Mouse (Mus musculus): ENCODE data around the gene Cpne5. TPM values are rescaled to one million over a fixed set of nuclear protein-coding genes. Genes with fewer than 3 reads are reported as not detected.

Cpne5 gene
- total and polyA plus RNA-seq, 2 experiments, result not detected

GRCm38 (mm10) chr17:29164469-29165111, 73.4 kb downstream of the Cpne5 start:
- DNase-seq (ENCODE audit: extremely low read depth, low read depth, low spot score), result no peak
- WGBS, result 30% methylated on average over 17 of the region's 17 CpGs
- Histone ChIP-seq H3K27ac (replicated peaks; ENCODE audit: insufficient read depth, low read depth, low read length) (no peak overlapping the region), H3K4me3 (ENCODE audit: insufficient read depth, low read depth, low read length) (no peak overlapping the region), H3K36me3 (ENCODE audit: control insufficient read depth, insufficient read depth, low read length) (no peaks in the 10 kb centered on the region), H3K27me3 (ENCODE audit: control insufficient read depth, insufficient read depth, low read length) (no peaks in the 10 kb centered on the region), H3K9ac (ENCODE audit: low read depth, low read length) (no peak overlapping the region), H3K79me2 (ENCODE audit: control insufficient read depth, insufficient read depth, low read length) (no peaks in the 10 kb centered on the region), H3K4me1 (ENCODE audit: control insufficient read depth, insufficient read depth, low read length) (no peaks in the 10 kb centered on the region; the same call in 1 of the 2 replicates)
- TF ChIP-seq POLR2A (IDR thresholded peaks at IDR 0.05; ENCODE audit: extremely low read depth, insufficient read depth, low read length) (no peak), CTCF (IDR thresholded peaks at IDR 0.05; ENCODE audit: low read depth, low read length) (no peak)

GRCm38 (mm10) chr17:29162334-29162733, 75.6 kb downstream of the Cpne5 start:
- no peaks in the 10 kb centered on the region for H3K27me3 ChIP-seq (ENCODE audit: control insufficient read depth, insufficient read depth, low read length)
- TF ChIP-seq POLR2A (IDR thresholded peaks at IDR 0.05; ENCODE audit: extremely low read depth, insufficient read depth, low read length) (no peak), CTCF (IDR thresholded peaks at IDR 0.05; ENCODE audit: low read depth, low read length) (no peak)
- H3K27ac ChIP-seq (replicated peaks; ENCODE audit: insufficient read depth, low read depth, low read length), result no peak overlapping the region
- 95% methylated on average over 13 of the region's 13 CpGs for WGBS
- H3K79me2 ChIP-seq (ENCODE audit: control insufficient read depth, insufficient read depth, low read length), result no peaks in the 10 kb centered on the region
- no peak for DNase-seq (ENCODE audit: extremely low read depth, low read depth, low spot score)
- no peak overlapping the region for H3K9ac ChIP-seq (ENCODE audit: low read depth, low read length)
- no peak overlapping the region for H3K4me3 ChIP-seq (ENCODE audit: insufficient read depth, low read depth, low read length)
- no peaks in the 10 kb centered on the region for H3K36me3 ChIP-seq (ENCODE audit: control insufficient read depth, insufficient read depth, low read length)
- peaks cover under 1% of the 10 kb centered on the region; the same call in 1 of the 2 replicates for H3K4me1 ChIP-seq (ENCODE audit: control insufficient read depth, insufficient read depth, low read length)

- no peaks in the 10 kb centered on the region for H3K79me2 ChIP-seq (ENCODE audit: control insufficient read depth, insufficient read depth, low read length)
- 79% methylated on average over 16 of the region's 16 CpGs for WGBS
- no peaks in the 10 kb centered on the region for H3K36me3 ChIP-seq (ENCODE audit: control insufficient read depth, insufficient read depth, low read length)
- peaks cover 7% of the 10 kb centered on the region for H3K4me1 ChIP-seq (ENCODE audit: control insufficient read depth, insufficient read depth, low read length)
- H3K27ac ChIP-seq (replicated peaks; ENCODE audit: insufficient read depth, low read depth, low read length), result no peak overlapping the region
- peak; percentile 63 for DNase-seq (ENCODE audit: extremely low read depth, low read depth, low spot score)
- H3K27me3 ChIP-seq (ENCODE audit: control insufficient read depth, insufficient read depth, low read length), result no peaks in the 10 kb centered on the region
- H3K4me3 ChIP-seq (ENCODE audit: insufficient read depth, low read depth, low read length), result no peak overlapping the region
- no peak for TF ChIP-seq POLR2A (IDR thresholded peaks at IDR 0.05; ENCODE audit: extremely low read depth, insufficient read depth, low read length)
- TF ChIP-seq CTCF (IDR thresholded peaks at IDR 0.05; ENCODE audit: low read depth, low read length), result no peak
- no peak overlapping the region for H3K9ac ChIP-seq (ENCODE audit: low read depth, low read length)
Measured at GRCm38 (mm10) chr17:29159743-29160455, 78.1 kb downstream of the Cpne5 start.

- Histone ChIP-seq H3K27me3 (ENCODE audit: control insufficient read depth, insufficient read depth, low read length) (no peaks in the 10 kb centered on the region), H3K36me3 (ENCODE audit: control insufficient read depth, insufficient read depth, low read length) (no peaks in the 10 kb centered on the region), H3K79me2 (ENCODE audit: control insufficient read depth, insufficient read depth, low read length) (no peaks in the 10 kb centered on the region), H3K4me1 (ENCODE audit: control insufficient read depth, insufficient read depth, low read length) (peaks cover 7% of the 10 kb centered on the region), H3K27ac (replicated peaks; ENCODE audit: insufficient read depth, low read depth, low read length) (no peak overlapping the region), H3K4me3 (ENCODE audit: insufficient read depth, low read depth, low read length) (no peak overlapping the region), H3K9ac (ENCODE audit: low read depth, low read length) (no peak overlapping the region)
- whole genome bisulfite sequencing, result 94% methylated on average over 5 of the region's 5 CpGs
- TF ChIP-seq POLR2A (IDR thresholded peaks at IDR 0.05; ENCODE audit: extremely low read depth, insufficient read depth, low read length) (no peak), CTCF (IDR thresholded peaks at IDR 0.05; ENCODE audit: low read depth, low read length) (no peak)
- DNase-seq (ENCODE audit: extremely low read depth, low read depth, low spot score), result no peak
Measured at GRCm38 (mm10) chr17:29159320-29159719, 78.6 kb downstream of the Cpne5 start.

- peaks cover 7% of the 10 kb centered on the region for H3K4me1 ChIP-seq (ENCODE audit: control insufficient read depth, insufficient read depth, low read length)
Measured at GRCm38 (mm10) chr17:29158899-29159298, 79.1 kb downstream of the Cpne5 start.

GRCm38 (mm10) chr17:29156866-29157265, 81.1 kb downstream of the Cpne5 start:
- no peak overlapping the region for H3K27ac ChIP-seq (replicated peaks; ENCODE audit: insufficient read depth, low read depth, low read length)
- peak; percentile 95 for DNase-seq (ENCODE audit: extremely low read depth, low read depth, low spot score)

More at GRCm38 (mm10) chr17:29158899-29159298, 79.1 kb downstream of the Cpne5 start:
- H3K27me3 ChIP-seq (ENCODE audit: control insufficient read depth, insufficient read depth, low read length), result no peaks in the 10 kb centered on the region
- DNase-seq (ENCODE audit: extremely low read depth, low read depth, low spot score), result no peak
- no peak for TF ChIP-seq CTCF (IDR thresholded peaks at IDR 0.05; ENCODE audit: low read depth, low read length)
- no peak for TF ChIP-seq POLR2A (IDR thresholded peaks at IDR 0.05; ENCODE audit: extremely low read depth, insufficient read depth, low read length)
- H3K36me3 ChIP-seq (ENCODE audit: control insufficient read depth, insufficient read depth, low read length), result no peaks in the 10 kb centered on the region
- 95% methylated on average over 15 of the region's 15 CpGs for WGBS
- H3K9ac ChIP-seq (ENCODE audit: low read depth, low read length), result no peak overlapping the region
- H3K79me2 ChIP-seq (ENCODE audit: control insufficient read depth, insufficient read depth, low read length), result no peaks in the 10 kb centered on the region
- no peak overlapping the region for H3K27ac ChIP-seq (replicated peaks; ENCODE audit: insufficient read depth, low read depth, low read length)
- H3K4me3 ChIP-seq (ENCODE audit: insufficient read depth, low read depth, low read length), result no peak overlapping the region

More at GRCm38 (mm10) chr17:29156866-29157265, 81.1 kb downstream of the Cpne5 start:
- no peak overlapping the region for H3K9ac ChIP-seq (ENCODE audit: low read depth, low read length)
- no peaks in the 10 kb centered on the region for H3K36me3 ChIP-seq (ENCODE audit: control insufficient read depth, insufficient read depth, low read length)
- H3K27me3 ChIP-seq (ENCODE audit: control insufficient read depth, insufficient read depth, low read length), result no peaks in the 10 kb centered on the region
- H3K4me3 ChIP-seq (ENCODE audit: insufficient read depth, low read depth, low read length), result no peak overlapping the region
- TF ChIP-seq CTCF (IDR thresholded peaks at IDR 0.05; ENCODE audit: low read depth, low read length), result no peak
- no peak for TF ChIP-seq POLR2A (IDR thresholded peaks at IDR 0.05; ENCODE audit: extremely low read depth, insufficient read depth, low read length)
- WGBS, result 17% methylated on average over 8 of the region's 8 CpGs
- H3K79me2 ChIP-seq (ENCODE audit: control insufficient read depth, insufficient read depth, low read length), result no peaks in the 10 kb centered on the region
- H3K4me1 ChIP-seq (ENCODE audit: control insufficient read depth, insufficient read depth, low read length), result peaks cover 7% of the 10 kb centered on the region

Measured in liver, adult 2 months (tissue).